Mouse (Mus musculus) forebrain, embryonic 12.5 days (tissue): Measurements from ENCODE around the gene Ift43. TPM values are rescaled to one million over a fixed set of nuclear protein-coding genes. Genes with fewer than 3 reads are reported as not detected.

Experiments
- ATAC-seq: fragments of 200-750 bp; cut with Nextera tagmentation; 2 replicates; pipeline ENCODE4 v1.8.0; 2017; ENCODE audit warnings: moderate TSS enrichment; ENCODE audit not compliant: low FRiP score
- H3K27ac ChIP-seq: fragments of 300-500 bp; sonication (generic); 2 replicates; pipeline ENCODE4 v1.5.1; 2016; ENCODE audit warnings: mild to moderate bottlenecking
- H3K27me3 ChIP-seq: fragments of 300-500 bp; sonication (generic); 2 replicates; pipeline ENCODE4 v1.6.1; 2016; ENCODE audit warnings: mild to moderate bottlenecking
- H3K36me3 ChIP-seq: fragments of 300-500 bp; sonication (generic); replicated peaks from 2 replicates; pipeline ENCODE4 v1.6.1; 2016; ENCODE audit warnings: mild to moderate bottlenecking
- H3K4me1 ChIP-seq: fragments of 300-500 bp; sonication (generic); 2 replicates; pipeline ENCODE4 v1.6.1; 2016
- H3K4me2 ChIP-seq: fragments of 300-500 bp; sonication (generic); 2 replicates; pipeline ENCODE4 v1.6.1; 2016; ENCODE audit warnings: mild to moderate bottlenecking, moderate library complexity
- H3K4me3 ChIP-seq: fragments of 300-500 bp; sonication (generic); replicated peaks from 2 replicates; pipeline ENCODE4 v1.5.1; 2016; ENCODE audit warnings: mild to moderate bottlenecking
- H3K9ac ChIP-seq: fragments of 300-500 bp; sonication (generic); 2 replicates; pipeline ENCODE4 v1.6.1; 2016; ENCODE audit warnings: mild to moderate bottlenecking
- H3K9me3 ChIP-seq: fragments of 300-500 bp; sonication (generic); 2 replicates; pipeline ENCODE4 v1.6.1; 2016
- WGBS: fragments of 180-500 bp; shearing (Covaris S2); methylation state at CpG from one replicate; pipeline ENCODE4 v1.1.7; 2016; 5-methylcytosine and 5-hydroxymethylcytosine counted together
- polyA plus RNA-seq: library from polyadenylated mRNA; unstranded; fragments of >200 nt; fragmentation: Nextera tagmentation; extraction: Ambion mirVana; gene quantifications from 2 replicates; pipeline ENCODE4 v1.2.1, GENCODE M21; 2016

Ift43 gene
- polyA plus RNA-seq, 1 experiment from 2014 or later = 91.9 TPM

DNA sequence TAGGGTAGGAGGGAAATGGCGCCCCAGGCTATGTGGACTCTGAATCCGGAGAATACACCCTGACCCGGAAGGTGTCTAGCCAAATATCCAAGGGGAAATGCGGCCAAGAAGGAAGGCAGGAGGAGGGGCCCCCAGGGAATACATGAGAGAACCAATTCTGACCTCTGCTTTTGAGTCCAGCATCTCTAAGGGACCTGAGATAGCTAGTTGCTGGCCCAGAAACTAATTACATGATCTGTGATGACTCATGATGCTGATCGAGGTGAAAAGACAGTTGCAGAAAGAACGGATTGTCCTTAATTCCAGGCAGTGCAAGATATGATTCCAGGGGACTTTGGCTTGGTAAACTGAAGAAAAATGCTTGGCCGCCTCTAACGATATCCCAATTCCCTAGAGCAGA, 25.4 kb upstream of the Ift43 start:
- Histone ChIP-seq H3K9ac (no peak overlapping the region), H3K4me3 (no peak overlapping the region), H3K4me2 (no peak overlapping the region), H3K9me3 (no peaks in the 10 kb centered on the region), H3K27me3 (no peaks in the 10 kb centered on the region), H3K36me3 (no peaks in the 10 kb centered on the region), H3K27ac (no peak overlapping the region), H3K4me1 (no peaks in the 10 kb centered on the region)
- WGBS = 96% methylated on average over 8 of the region's 8 CpGs
- no peak for ATAC-seq

DNA sequence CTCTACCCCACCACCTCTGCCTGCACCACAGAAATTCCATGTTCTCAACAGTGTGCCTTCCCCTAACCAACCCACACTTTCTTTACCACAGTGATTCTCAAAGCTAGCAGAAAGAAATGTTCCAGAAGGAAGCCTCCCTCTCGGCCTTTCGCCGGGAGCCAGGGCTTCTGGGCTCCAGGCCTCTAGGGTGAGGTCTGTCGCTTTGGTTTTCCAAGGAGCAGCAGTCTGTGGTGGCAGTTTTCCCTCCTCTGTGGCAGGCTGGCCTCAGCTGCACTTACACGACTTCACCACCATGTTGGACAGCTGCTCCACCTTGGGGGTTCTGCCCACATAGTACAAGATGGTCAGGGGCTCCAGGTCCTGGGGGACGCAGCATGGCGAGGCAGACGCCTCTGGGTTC, 24.8 kb upstream of the Ift43 start:
- H3K36me3 ChIP-seq = no peaks in the 10 kb centered on the region
- H3K4me1 ChIP-seq = no peaks in the 10 kb centered on the region
- no peaks in the 10 kb centered on the region for H3K9me3 ChIP-seq
- WGBS = 87% methylated on average over 8 of the region's 8 CpGs
- H3K4me2 ChIP-seq = no peak overlapping the region
- H3K27me3 ChIP-seq = no peaks in the 10 kb centered on the region
- ATAC-seq = no peak
- no peak overlapping the region for H3K27ac ChIP-seq
- H3K9ac ChIP-seq = no peak overlapping the region
- no peak overlapping the region for H3K4me3 ChIP-seq

DNA sequence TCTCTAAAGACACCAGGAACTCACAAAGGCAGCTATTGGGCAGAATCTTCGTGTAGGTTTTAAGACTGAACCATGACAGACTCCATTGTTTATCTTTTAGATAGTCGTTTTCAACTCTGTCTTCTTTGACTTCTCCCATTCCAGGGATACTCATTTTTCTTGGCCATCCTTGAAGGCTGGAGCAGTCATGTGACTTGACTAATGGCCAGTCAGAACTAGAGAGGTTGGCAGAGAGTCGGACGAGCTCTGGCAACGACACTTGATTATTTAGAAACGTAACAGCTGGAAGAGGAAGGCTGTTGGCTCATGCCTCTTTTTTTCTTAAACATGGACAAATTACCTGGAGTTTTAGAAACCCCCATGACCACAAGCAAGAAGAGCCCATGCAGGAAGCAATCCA, 23.0 kb upstream of the Ift43 start:
- Histone ChIP-seq H3K4me2 (no peak overlapping the region), H3K27me3 (no peaks in the 10 kb centered on the region), H3K9ac (no peak overlapping the region), H3K4me3 (no peak overlapping the region), H3K9me3 (no peaks in the 10 kb centered on the region), H3K4me1 (no peaks in the 10 kb centered on the region), H3K27ac (no peak overlapping the region), H3K36me3 (0 out of 2 replicates have a peak, but pooled peaks cover 3% of the 10 kb centered on the region)
- WGBS = 90% methylated on average over 6 of the region's 6 CpGs
- ATAC-seq = no peak

DNA sequence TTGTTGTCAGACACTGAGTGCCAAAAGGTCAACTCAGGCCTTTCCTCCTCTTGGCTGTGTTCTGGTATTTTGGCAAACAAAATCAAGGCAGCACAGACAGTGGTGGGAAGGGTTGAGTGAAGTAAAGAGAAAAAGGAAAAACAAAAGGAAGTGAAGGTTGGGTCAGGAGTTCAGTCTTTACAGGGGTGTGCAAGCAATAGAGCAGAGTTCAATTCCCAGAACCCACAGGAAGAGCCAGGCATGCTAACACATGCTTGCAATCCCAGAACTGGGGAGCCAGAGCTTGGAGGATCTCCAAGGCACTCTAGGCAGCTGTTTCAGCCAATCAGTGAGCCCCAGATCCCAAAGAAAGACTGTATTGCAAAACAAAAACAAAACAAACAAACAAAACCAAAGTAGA, 17.5 kb upstream of the Ift43 start:
- Histone ChIP-seq H3K4me3 (no peak overlapping the region), H3K4me2 (no peak overlapping the region), H3K4me1 (no peaks in the 10 kb centered on the region), H3K9ac (no peak overlapping the region), H3K27me3 (no peaks in the 10 kb centered on the region), H3K9me3 (no peaks in the 10 kb centered on the region), H3K36me3 (0 out of 2 replicates have a peak, but pooled peaks cover 3% of the 10 kb centered on the region), H3K27ac (no peak overlapping the region)
- ATAC-seq = no peak

DNA sequence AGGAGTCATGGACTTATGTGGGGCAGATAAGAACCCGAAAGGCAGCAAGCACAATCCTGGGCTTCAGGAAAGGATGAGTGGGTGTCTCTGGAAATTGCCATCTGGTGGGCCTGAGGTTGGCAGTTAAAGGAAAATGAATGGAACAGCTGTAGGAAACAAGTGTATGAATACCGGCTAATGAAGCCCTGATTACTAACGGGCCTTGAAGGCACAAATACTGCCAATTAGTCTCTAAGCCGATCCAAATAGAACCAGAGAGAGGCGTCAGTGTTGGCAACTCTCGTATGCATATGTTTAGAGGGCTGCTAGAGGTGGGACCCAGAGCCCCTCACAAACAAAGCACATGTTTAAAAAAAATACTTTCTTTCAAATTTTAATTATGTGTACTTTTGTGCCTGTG, 10.9 kb upstream of the Ift43 start:
- Histone ChIP-seq H3K9ac (no peak overlapping the region), H3K27ac (peak overlapping the region; percentile 37), H3K27me3 (peaks cover 13% of the 10 kb centered on the region), H3K4me2 (no peak overlapping the region), H3K4me1 (peaks cover 4% of the 10 kb centered on the region; the same call in 1 of the 2 replicates), H3K4me3 (no peak overlapping the region), H3K36me3 (no peaks in the 10 kb centered on the region), H3K9me3 (no peaks in the 10 kb centered on the region)
- ATAC-seq = peak; percentile 84; the same call in 1 of the 2 replicates
- 32% methylated on average over 6 of the region's 6 CpGs for WGBS

DNA sequence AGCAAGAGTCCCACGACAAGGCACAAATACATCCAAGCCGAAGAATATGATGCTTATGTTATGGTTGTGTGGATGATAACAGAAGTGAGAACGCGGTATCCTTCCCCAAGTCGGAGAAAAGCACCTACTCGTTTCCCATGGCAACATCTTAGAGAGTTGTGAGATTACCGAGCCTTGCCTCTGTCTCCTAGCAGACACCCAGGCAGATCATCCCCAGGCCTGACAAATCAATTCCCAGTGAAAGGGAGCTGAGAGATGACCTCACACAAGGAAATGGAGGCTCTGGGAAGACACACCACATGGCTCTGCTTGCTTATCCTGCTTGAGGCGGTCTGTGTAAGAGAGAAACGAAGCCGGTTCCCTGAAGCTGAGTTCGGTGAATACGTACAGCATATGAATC, 7.7 kb upstream of the Ift43 start:
- Histone ChIP-seq H3K36me3 (no peaks in the 10 kb centered on the region), H3K4me2 (no peak overlapping the region), H3K4me1 (peaks cover 21% of the 10 kb centered on the region), H3K9ac (no peak overlapping the region), H3K4me3 (no peak overlapping the region), H3K9me3 (no peaks in the 10 kb centered on the region), H3K27me3 (peaks cover 29% of the 10 kb centered on the region), H3K27ac (no peak overlapping the region)
- 88% methylated on average over 12 of the region's 12 CpGs for WGBS
- ATAC-seq = no peak

DNA sequence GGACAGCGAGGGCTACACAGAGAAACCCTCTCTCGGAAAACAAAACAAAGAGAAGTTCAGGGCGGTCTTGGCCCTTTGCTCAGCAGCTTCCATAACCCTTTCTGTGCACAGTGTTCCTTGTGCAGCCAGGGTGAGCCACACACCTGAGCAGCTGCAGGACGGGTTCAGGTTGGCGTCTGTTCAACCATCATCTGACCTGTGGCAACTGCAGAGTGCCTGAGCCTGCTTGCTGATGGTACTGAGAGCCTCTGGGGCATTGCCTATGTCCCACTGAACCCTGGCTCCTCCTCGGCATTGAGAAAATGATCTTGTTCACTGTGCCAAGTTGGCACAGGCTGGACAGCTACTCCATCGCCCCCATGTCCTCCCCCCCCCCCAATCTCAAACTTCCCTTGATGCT, 7.0 kb upstream of the Ift43 start:
- Histone ChIP-seq H3K4me2 (no peak overlapping the region), H3K27ac (no peak overlapping the region), H3K36me3 (no peaks in the 10 kb centered on the region), H3K9ac (no peak overlapping the region), H3K9me3 (no peaks in the 10 kb centered on the region), H3K27me3 (peaks cover 34% of the 10 kb centered on the region), H3K4me3 (no peak overlapping the region), H3K4me1 (peaks cover 21% of the 10 kb centered on the region)
- ATAC-seq = no peak
- WGBS = 90% methylated on average over 7 of the region's 7 CpGs

DNA sequence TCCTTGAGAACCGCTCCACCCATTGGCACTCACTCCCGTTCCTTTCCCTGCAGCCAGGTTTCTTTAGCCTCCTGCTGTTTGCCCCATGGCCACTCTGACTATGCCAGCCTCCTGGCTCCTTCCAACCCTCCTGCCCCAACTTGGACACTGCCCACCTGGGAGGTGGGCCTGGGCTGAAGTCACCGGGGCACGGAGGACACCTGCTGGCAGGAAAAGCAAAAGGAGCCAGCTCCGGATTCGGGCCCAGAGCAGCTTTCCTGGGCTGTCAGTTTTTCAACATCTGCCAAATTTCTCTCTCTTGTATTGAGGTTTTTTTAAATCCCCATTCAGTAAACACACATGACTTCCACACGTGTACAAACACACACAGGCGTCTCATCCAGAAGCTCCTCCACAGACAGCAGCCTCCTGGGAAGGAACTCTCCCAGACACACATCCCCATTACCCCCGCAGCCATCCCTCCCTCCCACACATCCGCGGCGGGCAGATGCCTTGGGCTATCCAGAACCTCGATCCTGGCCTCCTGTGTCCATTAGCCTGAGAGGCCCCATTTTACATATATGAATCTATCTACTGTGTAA, 5.9 kb upstream of the Ift43 start:
- Histone ChIP-seq H3K27me3 (peaks cover 43% of the 10 kb centered on the region), H3K27ac (no peak overlapping the region), H3K4me3 (peak overlapping the region; percentile 52), H3K9ac (no peak overlapping the region), H3K4me2 (peak overlapping the region; percentile 75), H3K9me3 (no peaks in the 10 kb centered on the region), H3K36me3 (no peaks in the 10 kb centered on the region), H3K4me1 (peaks cover 21% of the 10 kb centered on the region)
- 9% methylated on average over 13 of the region's 13 CpGs for WGBS
- no peak for ATAC-seq

DNA sequence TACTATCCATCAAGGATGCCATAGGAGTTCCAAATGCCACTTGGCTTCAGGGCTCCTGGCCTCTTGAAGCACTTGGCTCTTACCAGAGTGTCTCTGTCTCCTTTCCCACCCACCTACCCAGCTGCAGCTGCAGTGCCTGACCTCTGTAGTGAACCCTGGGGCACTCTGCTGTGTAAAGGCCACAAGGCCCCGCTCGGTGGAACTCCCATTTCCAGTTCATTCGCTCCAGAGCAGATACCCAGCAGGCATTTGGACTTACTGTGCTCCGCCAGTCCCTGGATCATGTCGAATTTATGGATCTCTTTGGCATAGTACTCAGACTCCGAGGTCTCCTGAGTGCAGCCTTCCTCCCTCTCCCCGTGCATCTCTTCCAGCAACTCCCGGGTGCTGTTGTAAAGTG, 5.0 kb upstream of the Ift43 start:
- no peaks in the 10 kb centered on the region for H3K36me3 ChIP-seq
- H3K9me3 ChIP-seq = no peaks in the 10 kb centered on the region
- no peak overlapping the region for H3K27ac ChIP-seq
- H3K4me2 ChIP-seq = peak overlapping the region; percentile 75
- peaks cover 43% of the 10 kb centered on the region for H3K27me3 ChIP-seq
- ATAC-seq = no peak
- H3K9ac ChIP-seq = peak overlapping the region; percentile 68; the same call in 1 of the 2 replicates
- peak overlapping the region; percentile 52 for H3K4me3 ChIP-seq
- H3K4me1 ChIP-seq = peaks cover 21% of the 10 kb centered on the region
- 32% methylated on average over 8 of the region's 8 CpGs for WGBS

DNA sequence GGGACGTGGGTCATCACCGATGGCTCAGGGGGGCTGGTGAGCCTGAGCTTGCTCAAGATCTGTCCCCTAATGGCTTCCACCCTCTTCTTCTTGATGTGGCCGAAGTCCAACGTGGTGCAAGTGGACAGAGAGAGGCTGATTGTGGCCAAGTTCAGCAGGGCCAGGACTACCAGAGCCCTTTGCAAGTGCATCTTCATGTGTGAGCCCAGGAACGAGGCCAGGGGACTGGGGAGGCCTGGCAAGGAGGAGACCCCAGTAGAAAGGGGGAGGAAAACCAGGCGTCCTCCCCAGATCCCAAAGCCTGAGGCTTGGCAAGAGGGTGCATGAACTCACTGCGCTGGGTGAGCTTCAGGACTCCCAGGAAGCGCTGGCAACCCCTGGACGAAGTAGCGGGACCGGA, 4.6 kb upstream of the Ift43 start:
- WGBS = 19% methylated on average over 11 of the region's 11 CpGs
- Histone ChIP-seq H3K4me3 (peak overlapping the region; percentile 52), H3K4me2 (peak overlapping the region; percentile 75), H3K9me3 (no peaks in the 10 kb centered on the region), H3K4me1 (peaks cover 21% of the 10 kb centered on the region), H3K36me3 (no peaks in the 10 kb centered on the region), H3K9ac (peak overlapping the region; percentile 68), H3K27me3 (peaks cover 43% of the 10 kb centered on the region), H3K27ac (0 out of 2 replicates have a peak overlapping the region, but pooled peaks have one; percentile 31)
- ATAC-seq = no peak

DNA sequence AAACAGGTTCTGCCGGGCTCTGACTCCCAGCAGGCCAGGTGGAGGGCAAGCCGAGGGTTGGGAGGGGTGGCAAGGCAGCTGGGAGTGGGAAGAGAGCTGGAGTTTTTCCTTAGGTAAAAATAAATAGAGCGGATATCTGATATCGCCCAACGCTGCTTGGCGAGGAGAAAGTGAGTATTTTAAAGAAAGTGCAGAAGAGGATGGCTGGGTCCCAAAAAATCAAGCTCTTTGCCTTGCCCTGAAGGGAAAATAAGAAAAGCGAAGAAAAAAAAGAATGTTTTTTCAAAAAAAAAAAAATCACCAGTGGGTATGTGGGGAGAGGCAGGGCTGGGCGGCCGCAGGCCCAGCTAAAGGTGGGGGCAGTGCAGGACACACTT, 4.2 kb upstream of the Ift43 start:
- H3K4me3 ChIP-seq = peak overlapping the region; percentile 52
- peak overlapping the region; percentile 68 for H3K9ac ChIP-seq
- 6% methylated on average over 9 of the region's 9 CpGs for WGBS
- H3K27ac ChIP-seq = no peak overlapping the region; the same call in 1 of the 2 replicates
- H3K9me3 ChIP-seq = no peaks in the 10 kb centered on the region
- H3K4me2 ChIP-seq = peak overlapping the region; percentile 75
- no peak for ATAC-seq
- H3K36me3 ChIP-seq = no peaks in the 10 kb centered on the region
- H3K27me3 ChIP-seq = peaks cover 43% of the 10 kb centered on the region
- H3K4me1 ChIP-seq = peaks cover 25% of the 10 kb centered on the region

DNA sequence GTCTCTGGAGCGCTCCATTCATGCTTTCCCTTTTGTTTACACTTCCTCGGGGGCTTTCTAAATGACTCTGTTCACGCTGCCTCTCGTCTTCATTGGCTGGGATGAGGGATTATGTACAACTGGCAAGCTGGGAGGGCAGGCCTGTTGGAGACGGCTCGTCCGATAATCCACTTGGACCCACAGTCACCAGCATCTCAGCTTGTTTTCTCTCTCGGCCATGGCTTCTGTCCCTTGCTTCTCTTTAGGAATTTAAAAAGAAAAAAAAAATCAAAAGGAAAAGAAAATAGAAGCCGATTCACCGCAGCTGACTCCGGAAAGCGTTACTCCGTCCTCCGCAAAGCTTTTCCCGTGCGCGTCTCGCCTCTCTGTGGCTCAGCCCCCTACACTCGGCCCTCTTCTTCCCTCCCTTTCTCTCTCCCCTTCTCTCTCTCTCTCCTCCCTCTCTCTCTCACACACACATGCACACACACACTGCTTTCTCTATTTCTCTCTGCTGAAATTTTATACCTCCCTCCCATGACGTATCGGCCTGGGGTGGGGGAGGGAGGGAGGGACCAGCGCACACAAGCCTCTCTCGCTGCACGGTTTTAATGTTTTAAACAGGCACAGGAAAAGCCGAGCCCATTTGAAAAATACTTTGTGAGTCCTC, 3.7 kb upstream of the Ift43 start, which contains the start of gene Tgfb3:
Gene Tgfb3, minus strand, starts transcription at position 489 of the 649 bp plus-strand sequence.
- Histone ChIP-seq H3K9ac (peak within 1 kb of the TSS; percentile 68), H3K36me3 (no peaks in the 10 kb centered on the region), H3K4me2 (peak within 1 kb of the TSS; percentile 75), H3K27ac (peak within 1 kb of the TSS; percentile 75), H3K4me1 (peaks cover 28% of the 10 kb centered on the region), H3K27me3 (peaks cover 43% of the 10 kb centered on the region), H3K9me3 (no peaks in the 10 kb centered on the region), H3K4me3 (peak within 1 kb of the TSS; percentile 52)
- peak; percentile 57 for ATAC-seq
- 1% methylated on average over 25 of the region's 25 CpGs for WGBS

DNA sequence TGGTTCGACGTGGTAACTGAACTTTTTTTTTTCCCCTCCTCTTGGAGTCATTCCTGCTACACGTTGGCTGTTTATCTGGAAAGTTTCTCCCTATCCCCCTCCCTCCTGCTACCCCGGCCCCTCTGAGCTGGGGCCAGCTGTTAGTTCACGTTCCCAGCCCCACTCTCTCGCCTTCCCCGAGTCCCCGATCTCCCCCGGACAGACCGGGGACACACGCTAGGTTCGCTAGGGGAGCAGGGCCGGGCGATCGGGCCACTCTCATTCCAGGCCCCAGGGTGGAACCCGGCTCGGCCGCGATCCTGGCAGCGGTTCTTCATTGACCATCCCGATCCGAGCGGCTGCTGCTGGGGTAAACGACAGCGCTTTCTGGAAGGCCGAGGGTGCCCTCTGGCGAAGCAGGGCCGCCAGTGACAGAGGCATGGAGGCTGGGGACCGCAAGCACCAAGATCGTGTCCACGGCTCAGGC, 3.1 kb upstream of the Ift43 start:
- under 1% methylated on average over 31 of the region's 31 CpGs for WGBS
- Histone ChIP-seq H3K4me2 (peak overlapping the region; percentile 75), H3K27me3 (peaks cover 43% of the 10 kb centered on the region), H3K9ac (peak overlapping the region; percentile 68), H3K27ac (peak overlapping the region; percentile 75), H3K4me1 (peaks cover 28% of the 10 kb centered on the region), H3K9me3 (no peaks in the 10 kb centered on the region), H3K4me3 (peak overlapping the region; percentile 52), H3K36me3 (no peaks in the 10 kb centered on the region)
- ATAC-seq = peak; percentile 81
